Mouse (Mus musculus) neural tube, embryonic 11.5 days (tissue): ENCODE measurements around the gene Haus2. TPM values are rescaled to one million over a fixed set of nuclear protein-coding genes. Genes with fewer than 3 reads are reported as not detected.

Experiments
- ATAC-seq: fragments of 200-750 bp; cut with Nextera tagmentation; 2 replicates; pipeline ENCODE4 v1.8.0; 2017; ENCODE audit warnings: moderate number of reproducible peaks, mild to moderate bottlenecking, moderate TSS enrichment, moderate library complexity; ENCODE audit not compliant: insufficient read depth, low FRiP score, low TSS enrichment
- DNase-seq: peaks from one replicate; pipeline ENCODE4 v3.0.0-alpha.2; 2015; ENCODE audit warnings: low spot score
- H3K27ac ChIP-seq: fragments of 300-500 bp; sonication (generic); 2 replicates; pipeline ENCODE4 v1.5.1; 2014; ENCODE audit warnings: low read depth, mild to moderate bottlenecking, low read length
- H3K27me3 ChIP-seq: fragments of 300-500 bp; sonication (generic); 2 replicates; pipeline ENCODE4 v1.6.1; 2014; ENCODE audit warnings: mild to moderate bottlenecking, low read length, mixed read lengths; ENCODE audit not compliant: control insufficient read depth, insufficient read depth
- H3K36me3 ChIP-seq: fragments of 300-500 bp; sonication (generic); 2 replicates; pipeline ENCODE4 v1.6.1; 2014; ENCODE audit warnings: mild to moderate bottlenecking, low read length, moderate library complexity, mixed read lengths; ENCODE audit not compliant: control insufficient read depth, insufficient read depth
- H3K4me1 ChIP-seq: fragments of 300-500 bp; sonication (generic); 2 replicates; pipeline ENCODE4 v1.6.1; 2014; ENCODE audit warnings: low read length, mixed read lengths; ENCODE audit not compliant: control insufficient read depth, insufficient read depth
- H3K4me2 ChIP-seq: fragments of 300-500 bp; sonication (generic); 2 replicates; pipeline ENCODE4 v1.6.1; 2014; ENCODE audit warnings: low read depth, mild to moderate bottlenecking, moderate library complexity
- H3K4me3 ChIP-seq: fragments of 300-500 bp; sonication (generic); 2 replicates; pipeline ENCODE4 v1.5.1; 2014; ENCODE audit warnings: low read depth, low read length
- H3K9ac ChIP-seq: fragments of 300-500 bp; sonication (generic); 2 replicates; pipeline ENCODE4 v1.6.1; 2014; ENCODE audit warnings: mild to moderate bottlenecking, low read length
- H3K9me3 ChIP-seq: fragments of 300-500 bp; sonication (generic); 2 replicates; pipeline ENCODE4 v1.6.1; 2016; ENCODE audit warnings: low read length; ENCODE audit not compliant: control insufficient read depth
- WGBS: fragments of 180-500 bp; shearing (Covaris S2); extraction: QIAGEN DNeasy Blood & Tissue Kit; methylation state at CpG from one replicate; pipeline ENCODE4 v1.1.7; 2014; 5-methylcytosine and 5-hydroxymethylcytosine counted together
- polyA plus RNA-seq: library from polyadenylated mRNA; unstranded; fragments of >200 nt; fragmentation: Nextera tagmentation; extraction: Ambion mirVana; gene quantifications from 2 replicates; pipeline ENCODE4 v1.2.1, GENCODE M21; 2014

Haus2 gene
- polyA plus RNA-seq, 1 experiment from 2014 or later = 35.7 TPM

GRCm38 (mm10) chr2:120654693-120655092 is 45.5 kb downstream of the Haus2 start:
- DNase-seq (no peak), ATAC-seq (no peak)
- WGBS = 84% methylated on average over 2 of the region's 2 CpGs
- no peak overlapping the region for H3K4me3 ChIP-seq
- H3K27ac ChIP-seq = no peak overlapping the region
- H3K4me1 ChIP-seq = no peaks in the 10 kb centered on the region
- H3K36me3 ChIP-seq = no peaks in the 10 kb centered on the region
- H3K9me3 ChIP-seq = no peaks in the 10 kb centered on the region
- H3K4me2 ChIP-seq = no peak overlapping the region
- H3K9ac ChIP-seq = no peak overlapping the region
- no peaks in the 10 kb centered on the region for H3K27me3 ChIP-seq

GRCm38 (mm10) chr2:120655905-120656304 is 46.7 kb downstream of the Haus2 start:
- H3K4me3 ChIP-seq = no peak overlapping the region
- no peaks in the 10 kb centered on the region for H3K36me3 ChIP-seq
- no peak overlapping the region for H3K9ac ChIP-seq
- no peaks in the 10 kb centered on the region for H3K27me3 ChIP-seq
- DNase-seq (no peak), ATAC-seq (no peak)
- no peak overlapping the region for H3K27ac ChIP-seq
- 92% methylated on average over 5 of the region's 5 CpGs for WGBS
- H3K4me2 ChIP-seq = no peak overlapping the region
- no peaks in the 10 kb centered on the region for H3K9me3 ChIP-seq
- H3K4me1 ChIP-seq = no peaks in the 10 kb centered on the region

GRCm38 (mm10) chr2:120656711-120657110 is 47.5 kb downstream of the Haus2 start:
- Histone ChIP-seq H3K27me3 (no peaks in the 10 kb centered on the region), H3K4me3 (no peak overlapping the region), H3K4me1 (no peaks in the 10 kb centered on the region), H3K4me2 (no peak overlapping the region), H3K9me3 (no peaks in the 10 kb centered on the region), H3K27ac (no peak overlapping the region), H3K9ac (no peak overlapping the region), H3K36me3 (no peaks in the 10 kb centered on the region)
- DNase-seq (no peak), ATAC-seq (no peak)
- 87% methylated on average over 2 of the region's 2 CpGs for WGBS

GRCm38 (mm10) chr2:120658486-120658885 is 49.3 kb downstream of the Haus2 start:
- H3K9ac ChIP-seq = no peak overlapping the region
- H3K4me2 ChIP-seq = no peak overlapping the region
- H3K4me1 ChIP-seq = no peaks in the 10 kb centered on the region
- no peaks in the 10 kb centered on the region for H3K9me3 ChIP-seq
- no peak for ATAC-seq
- H3K27me3 ChIP-seq = no peaks in the 10 kb centered on the region
- H3K36me3 ChIP-seq = no peaks in the 10 kb centered on the region
- DNase-seq = no peak
- WGBS = 71% methylated on average over 5 of the region's 5 CpGs
- H3K27ac ChIP-seq = no peak overlapping the region
- H3K4me3 ChIP-seq = no peak overlapping the region

- Histone ChIP-seq H3K27me3 (no peaks in the 10 kb centered on the region), H3K9ac (no peak overlapping the region), H3K4me2 (no peak overlapping the region), H3K4me3 (no peak overlapping the region), H3K36me3 (no peaks in the 10 kb centered on the region), H3K9me3 (no peaks in the 10 kb centered on the region), H3K27ac (no peak overlapping the region), H3K4me1 (no peaks in the 10 kb centered on the region)
- ATAC-seq (no peak), DNase-seq (no peak)
These were observed 50.1 kb downstream of the Haus2 start for GRCm38 (mm10) chr2:120659318-120659717.

- Histone ChIP-seq H3K36me3 (no peaks in the 10 kb centered on the region), H3K27me3 (no peaks in the 10 kb centered on the region), H3K4me1 (no peaks in the 10 kb centered on the region), H3K4me3 (no peak overlapping the region), H3K4me2 (no peak overlapping the region), H3K9me3 (no peaks in the 10 kb centered on the region), H3K27ac (no peak overlapping the region), H3K9ac (no peak overlapping the region)
- no peak for DNase-seq
- ATAC-seq = no peak
- 87% methylated on average over 5 of the region's 5 CpGs for WGBS
These were observed 51.4 kb downstream of the Haus2 start for GRCm38 (mm10) chr2:120660486-120661078.

- no peak for DNase-seq
- no peak for ATAC-seq
- Histone ChIP-seq H3K4me1 (no peaks in the 10 kb centered on the region), H3K27me3 (no peaks in the 10 kb centered on the region), H3K27ac (no peak overlapping the region), H3K4me2 (no peak overlapping the region), H3K9me3 (no peaks in the 10 kb centered on the region), H3K4me3 (no peak overlapping the region), H3K9ac (no peak overlapping the region), H3K36me3 (no peaks in the 10 kb centered on the region)
These were observed 53.6 kb downstream of the Haus2 start for GRCm38 (mm10) chr2:120662766-120663165.

GRCm38 (mm10) chr2:120663491-120664154 is 54.4 kb downstream of the Haus2 start:
- Histone ChIP-seq H3K36me3 (no peaks in the 10 kb centered on the region), H3K27me3 (no peaks in the 10 kb centered on the region), H3K27ac (no peak overlapping the region), H3K4me2 (no peak overlapping the region), H3K9me3 (no peaks in the 10 kb centered on the region), H3K9ac (no peak overlapping the region), H3K4me3 (no peak overlapping the region), H3K4me1 (no peaks in the 10 kb centered on the region)
- 59% methylated on average over 3 of the region's 3 CpGs for WGBS
- DNase-seq (no peak), ATAC-seq (no peak)

- H3K9me3 ChIP-seq = no peaks in the 10 kb centered on the region
- H3K9ac ChIP-seq = no peak overlapping the region
- no peak for ATAC-seq
- no peak for DNase-seq
- H3K4me3 ChIP-seq = no peak overlapping the region
- H3K36me3 ChIP-seq = no peaks in the 10 kb centered on the region
- H3K27me3 ChIP-seq = no peaks in the 10 kb centered on the region
- no peak overlapping the region for H3K27ac ChIP-seq
- 89% methylated on average over 2 of the region's 2 CpGs for WGBS
- H3K4me2 ChIP-seq = no peak overlapping the region
- H3K4me1 ChIP-seq = no peaks in the 10 kb centered on the region
These were observed 58.3 kb downstream of the Haus2 start for GRCm38 (mm10) chr2:120667446-120667845.
